Mouse (Mus musculus): ENCODE data around the gene Tet1. TPM values are rescaled to one million over a fixed set of nuclear protein-coding genes. Genes with fewer than 3 reads are reported as not detected.

The Tet1 gene
- polyA plus RNA-seq, 1 experiment from 2014 or later, result 5.2 TPM

- H3K36me3 ChIP-seq (ENCODE audit: insufficient read depth, low read length), result no peaks in the 10 kb centered on the region
- H3K4me3 ChIP-seq (ENCODE audit: low read depth, low read length), result no peak overlapping the region
- H3K9ac ChIP-seq (replicated peaks; ENCODE audit: low read depth), result no peak overlapping the region
- no peak overlapping the region for H3K4me2 ChIP-seq (replicated peaks; ENCODE audit: low read depth, low read length)
- no peaks in the 10 kb centered on the region for H3K9me3 ChIP-seq (ENCODE audit: low read length)
- ATAC-seq (no peak), DNase-seq (ENCODE audit: low spot score) (no peak)
- TF ChIP-seq EP300 (IDR thresholded peaks at IDR 0.05) (no peak), CTCF (IDR thresholded peaks at IDR 0.05) (no peak)
- H3K4me1 ChIP-seq (ENCODE audit: insufficient read depth, low read depth, low read length), result no peaks in the 10 kb centered on the region
- H3K27me3 ChIP-seq (replicated peaks; ENCODE audit: insufficient read depth, low read length), result no peaks in the 10 kb centered on the region
- H3K27ac ChIP-seq (ENCODE audit: low read length), result no peak overlapping the region
- 71% methylated on average over 3 of the region's 3 CpGs for WGBS
Measured at GRCm38 (mm10) chr10:62894447-62894846, 14.3 kb downstream of the Tet1 start.

- Histone ChIP-seq H3K9me3 (ENCODE audit: low read length) (no peaks in the 10 kb centered on the region), H3K4me3 (ENCODE audit: low read depth, low read length) (no peak overlapping the region), H3K27ac (ENCODE audit: low read length) (no peak overlapping the region), H3K4me2 (replicated peaks; ENCODE audit: low read depth, low read length) (no peak overlapping the region), H3K4me1 (ENCODE audit: insufficient read depth, low read depth, low read length) (no peaks in the 10 kb centered on the region), H3K27me3 (replicated peaks; ENCODE audit: insufficient read depth, low read length) (no peaks in the 10 kb centered on the region), H3K36me3 (ENCODE audit: insufficient read depth, low read length) (no peaks in the 10 kb centered on the region), H3K9ac (replicated peaks; ENCODE audit: low read depth) (no peak overlapping the region)
- ATAC-seq, result no peak
- TF ChIP-seq EP300 (IDR thresholded peaks at IDR 0.05) (no peak), CTCF (IDR thresholded peaks at IDR 0.05) (no peak)
- DNase-seq (ENCODE audit: low spot score), result no peak
- 63% methylated on average over 6 of the region's 6 CpGs for WGBS
Measured at GRCm38 (mm10) chr10:62893356-62893884, 15.4 kb downstream of the Tet1 start.

- 30% methylated on average over 4 of the region's 4 CpGs for WGBS
- Histone ChIP-seq H3K27me3 (replicated peaks; ENCODE audit: insufficient read depth, low read length) (no peaks in the 10 kb centered on the region), H3K4me2 (replicated peaks; ENCODE audit: low read depth, low read length) (no peak overlapping the region), H3K4me1 (ENCODE audit: insufficient read depth, low read depth, low read length) (no peaks in the 10 kb centered on the region), H3K9ac (replicated peaks; ENCODE audit: low read depth) (no peak overlapping the region), H3K27ac (ENCODE audit: low read length) (no peak overlapping the region), H3K9me3 (ENCODE audit: low read length) (no peaks in the 10 kb centered on the region), H3K4me3 (ENCODE audit: low read depth, low read length) (no peak overlapping the region), H3K36me3 (ENCODE audit: insufficient read depth, low read length) (no peaks in the 10 kb centered on the region)
- ATAC-seq (no peak), DNase-seq (ENCODE audit: low spot score) (no peak)
- TF ChIP-seq CTCF (IDR thresholded peaks at IDR 0.05) (no peak), EP300 (IDR thresholded peaks at IDR 0.05) (no peak)
Measured at GRCm38 (mm10) chr10:62892549-62893232, 16.1 kb downstream of the Tet1 start.

- Histone ChIP-seq H3K27ac (ENCODE audit: low read length) (no peak overlapping the region), H3K27me3 (replicated peaks; ENCODE audit: insufficient read depth, low read length) (no peaks in the 10 kb centered on the region), H3K4me1 (ENCODE audit: insufficient read depth, low read depth, low read length) (peaks cover 4% of the 10 kb centered on the region; the same call in 1 of the 2 replicates), H3K36me3 (ENCODE audit: insufficient read depth, low read length) (no peaks in the 10 kb centered on the region), H3K9ac (replicated peaks; ENCODE audit: low read depth) (no peak overlapping the region), H3K4me2 (replicated peaks; ENCODE audit: low read depth, low read length) (no peak overlapping the region), H3K9me3 (ENCODE audit: low read length) (no peaks in the 10 kb centered on the region), H3K4me3 (ENCODE audit: low read depth, low read length) (no peak overlapping the region)
- WGBS, result 75% methylated on average over 3 of the region's 3 CpGs
- TF ChIP-seq EP300 (IDR thresholded peaks at IDR 0.05) (no peak), CTCF (IDR thresholded peaks at IDR 0.05) (no peak)
- no peak for DNase-seq (ENCODE audit: low spot score)
- no peak for ATAC-seq
Measured at GRCm38 (mm10) chr10:62891025-62891424, 17.8 kb downstream of the Tet1 start.

- H3K4me1 ChIP-seq (ENCODE audit: insufficient read depth, low read depth, low read length), result peaks cover 4% of the 10 kb centered on the region; the same call in 1 of the 2 replicates
- DNase-seq (ENCODE audit: low spot score) (peak; percentile 39), ATAC-seq (peak; percentile 76)
- TF ChIP-seq EP300 (IDR thresholded peaks at IDR 0.05), result no peak
- TF ChIP-seq CTCF (IDR thresholded peaks at IDR 0.05), result 0 out of 2 replicates have a peak, but pooled peaks have one; percentile 11
- H3K27ac ChIP-seq (ENCODE audit: low read length), result no peak overlapping the region
- peak overlapping the region; percentile 98 for H3K4me2 ChIP-seq (replicated peaks; ENCODE audit: low read depth, low read length)
- peak overlapping the region; percentile 56 for H3K4me3 ChIP-seq (ENCODE audit: low read depth, low read length)
- H3K9ac ChIP-seq (replicated peaks; ENCODE audit: low read depth), result peak overlapping the region; percentile 30
- no peaks in the 10 kb centered on the region for H3K27me3 ChIP-seq (replicated peaks; ENCODE audit: insufficient read depth, low read length)
- H3K9me3 ChIP-seq (ENCODE audit: low read length), result no peaks in the 10 kb centered on the region
- H3K36me3 ChIP-seq (ENCODE audit: insufficient read depth, low read length), result no peaks in the 10 kb centered on the region
- under 1% methylated on average over 56 of the region's 56 CpGs for WGBS
Measured at GRCm38 (mm10) chr10:62886799-62887591, 21.8 kb downstream of the Tet1 start.
